Mouse (Mus musculus): ENCODE results near the gene Dgat2. TPM values are rescaled to one million over a fixed set of nuclear protein-coding genes. Genes with fewer than 3 reads are reported as not detected.

The Dgat2 gene
- polyA plus RNA-seq, 1 experiment from 2014 or later: 14.1 TPM

DNA sequence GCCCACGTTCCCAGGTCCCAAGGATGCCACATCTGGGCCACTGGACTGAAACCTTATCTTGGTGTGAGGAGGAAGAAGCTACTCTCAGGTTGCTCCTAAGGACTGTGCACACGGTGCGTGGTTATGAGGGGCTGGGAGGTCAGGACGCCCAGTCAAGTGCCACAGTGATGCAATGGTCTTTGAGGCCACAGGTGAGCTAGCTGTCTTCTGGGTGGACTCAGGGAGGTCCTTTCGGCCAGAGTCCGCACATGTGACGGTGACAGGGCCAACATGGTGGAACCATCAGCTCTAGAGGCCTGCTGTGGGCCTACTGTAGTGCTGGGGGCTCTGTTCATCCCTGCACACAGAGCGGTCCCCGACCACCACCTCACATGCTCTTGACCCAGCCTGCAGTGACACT lies 6.9 kb downstream of the Dgat2 start:
- no peak overlapping the region for H3K27ac ChIP-seq
- no peaks in the 10 kb centered on the region for H3K36me3 ChIP-seq
- no peaks in the 10 kb centered on the region for H3K4me1 ChIP-seq (replicated peaks)
- ATAC-seq (ENCODE audit: insufficient number of reproducible peaks, insufficient read depth, low FRiP score, low TSS enrichment, low read depth): no peak
- no peak overlapping the region for H3K4me2 ChIP-seq
- 87% methylated on average over 9 of the region's 9 CpGs for WGBS
- H3K9ac ChIP-seq (replicated peaks): no peak overlapping the region
- H3K4me3 ChIP-seq (replicated peaks): no peak overlapping the region
- H3K27me3 ChIP-seq: no peaks in the 10 kb centered on the region; the same call in 1 of the 2 replicates
- H3K9me3 ChIP-seq: no peaks in the 10 kb centered on the region

- Histone ChIP-seq H3K9me3 (no peaks in the 10 kb centered on the region), H3K27me3 (no peaks in the 10 kb centered on the region), H3K36me3 (no peaks in the 10 kb centered on the region), H3K4me3 (replicated peaks) (no peak overlapping the region), H3K27ac (no peak overlapping the region), H3K4me1 (replicated peaks) (no peaks in the 10 kb centered on the region), H3K4me2 (no peak overlapping the region), H3K9ac (replicated peaks) (no peak overlapping the region)
- ATAC-seq (ENCODE audit: insufficient number of reproducible peaks, insufficient read depth, low FRiP score, low TSS enrichment, low read depth): no peak
- 72% methylated on average over 11 of the region's 11 CpGs for WGBS
These were observed 7.4 kb downstream of the Dgat2 start for GRCm38 (mm10) chr7:99175118-99175517.

GRCm38 (mm10) chr7:99174006-99174405 lies 8.5 kb downstream of the Dgat2 start:
- Histone ChIP-seq H3K9ac (replicated peaks) (no peak overlapping the region), H3K27ac (no peak overlapping the region), H3K9me3 (no peaks in the 10 kb centered on the region), H3K4me1 (replicated peaks) (no peaks in the 10 kb centered on the region), H3K27me3 (no peaks in the 10 kb centered on the region), H3K4me2 (no peak overlapping the region), H3K36me3 (no peaks in the 10 kb centered on the region), H3K4me3 (replicated peaks) (no peak overlapping the region)
- ATAC-seq (ENCODE audit: insufficient number of reproducible peaks, insufficient read depth, low FRiP score, low TSS enrichment, low read depth): no peak
- WGBS: 87% methylated on average over 4 of the region's 4 CpGs

- no peak overlapping the region for H3K4me2 ChIP-seq
- no peaks in the 10 kb centered on the region for H3K36me3 ChIP-seq
- no peak overlapping the region for H3K4me3 ChIP-seq (replicated peaks)
- no peaks in the 10 kb centered on the region for H3K9me3 ChIP-seq
- WGBS: 79% methylated on average over 6 of the region's 6 CpGs
- H3K27me3 ChIP-seq: no peaks in the 10 kb centered on the region
- 0 out of 2 replicates have a peak, but pooled peaks cover 3% of the 10 kb centered on the region for H3K4me1 ChIP-seq (replicated peaks)
- H3K9ac ChIP-seq (replicated peaks): no peak overlapping the region
- H3K27ac ChIP-seq: no peak overlapping the region
- ATAC-seq (ENCODE audit: insufficient number of reproducible peaks, insufficient read depth, low FRiP score, low TSS enrichment, low read depth): no peak
These were observed 9.6 kb downstream of the Dgat2 start for GRCm38 (mm10) chr7:99172898-99173297.

DNA sequence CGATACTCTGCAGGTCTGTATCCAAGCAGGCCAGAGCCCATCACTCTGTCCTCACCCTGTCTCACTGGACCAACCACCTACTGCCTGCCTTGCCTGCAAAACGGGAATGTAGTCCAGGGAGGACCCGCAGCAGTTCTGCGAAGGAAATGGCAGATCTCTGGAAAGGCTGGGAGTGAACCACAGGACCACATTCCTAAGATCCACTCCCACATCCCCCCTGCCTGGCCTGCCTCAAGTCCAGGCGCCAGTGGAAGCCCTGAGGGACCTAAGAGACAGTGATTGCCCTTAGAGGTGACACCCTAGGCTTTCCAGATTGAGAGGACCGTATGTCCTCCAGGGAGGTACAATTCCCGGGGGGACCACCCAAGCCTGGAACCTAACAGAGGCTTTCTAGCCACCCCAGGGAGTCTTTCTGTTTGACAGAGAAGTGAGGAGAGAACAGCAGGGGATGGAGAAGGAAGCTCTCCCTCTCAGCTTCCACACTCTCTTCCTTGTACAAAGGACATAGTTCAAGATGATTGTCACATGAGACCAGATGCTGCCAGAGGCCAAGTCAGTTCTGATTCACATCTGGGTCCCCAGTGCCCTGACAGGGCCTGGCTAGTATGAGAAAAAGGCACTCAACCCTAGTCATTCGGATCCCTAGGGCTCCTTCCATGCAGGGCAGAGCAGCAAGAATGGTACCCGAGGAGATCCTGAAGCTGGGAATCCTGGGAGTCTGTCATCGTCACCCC lies 10.6 kb downstream of the Dgat2 start:
- no peak overlapping the region for H3K4me2 ChIP-seq
- no peak for ATAC-seq (ENCODE audit: insufficient number of reproducible peaks, insufficient read depth, low FRiP score, low TSS enrichment, low read depth)
- H3K9ac ChIP-seq (replicated peaks): no peak overlapping the region
- no peak overlapping the region for H3K4me3 ChIP-seq (replicated peaks)
- no peaks in the 10 kb centered on the region for H3K9me3 ChIP-seq
- no peak overlapping the region for H3K27ac ChIP-seq
- H3K27me3 ChIP-seq: no peaks in the 10 kb centered on the region
- no peaks in the 10 kb centered on the region for H3K36me3 ChIP-seq
- WGBS: 62% methylated on average over 10 of the region's 10 CpGs
- 0 out of 2 replicates have a peak, but pooled peaks cover 4% of the 10 kb centered on the region for H3K4me1 ChIP-seq (replicated peaks)

GRCm38 (mm10) chr7:99170519-99170918 lies 12.0 kb downstream of the Dgat2 start:
- Histone ChIP-seq H3K4me2 (no peak overlapping the region), H3K4me3 (replicated peaks) (no peak overlapping the region), H3K4me1 (replicated peaks) (0 out of 2 replicates have a peak, but pooled peaks cover 4% of the 10 kb centered on the region), H3K9ac (replicated peaks) (no peak overlapping the region), H3K9me3 (no peaks in the 10 kb centered on the region), H3K27me3 (no peaks in the 10 kb centered on the region), H3K27ac (no peak overlapping the region), H3K36me3 (no peaks in the 10 kb centered on the region)
- 86% methylated on average over 6 of the region's 6 CpGs for WGBS
- ATAC-seq (ENCODE audit: insufficient number of reproducible peaks, insufficient read depth, low FRiP score, low TSS enrichment, low read depth): no peak

- H3K4me3 ChIP-seq (replicated peaks): no peak overlapping the region
- no peak overlapping the region for H3K9ac ChIP-seq (replicated peaks)
- no peak for ATAC-seq (ENCODE audit: insufficient number of reproducible peaks, insufficient read depth, low FRiP score, low TSS enrichment, low read depth)
- no peak overlapping the region for H3K4me2 ChIP-seq
- WGBS: 68% methylated on average over 9 of the region's 9 CpGs
- H3K27me3 ChIP-seq: no peaks in the 10 kb centered on the region
- H3K4me1 ChIP-seq (replicated peaks): 0 out of 2 replicates have a peak, but pooled peaks cover 4% of the 10 kb centered on the region
- no peak overlapping the region for H3K27ac ChIP-seq
- H3K36me3 ChIP-seq: no peaks in the 10 kb centered on the region
- no peaks in the 10 kb centered on the region for H3K9me3 ChIP-seq
These were observed 12.7 kb downstream of the Dgat2 start for GRCm38 (mm10) chr7:99169717-99170403.

GRCm38 (mm10) chr7:99168756-99169155 lies 13.8 kb downstream of the Dgat2 start:
- Histone ChIP-seq H3K27me3 (no peaks in the 10 kb centered on the region), H3K9me3 (no peaks in the 10 kb centered on the region), H3K27ac (no peak overlapping the region), H3K4me2 (no peak overlapping the region), H3K4me1 (replicated peaks) (0 out of 2 replicates have a peak, but pooled peaks cover 4% of the 10 kb centered on the region), H3K4me3 (replicated peaks) (no peak overlapping the region), H3K36me3 (no peaks in the 10 kb centered on the region), H3K9ac (replicated peaks) (no peak overlapping the region)
- 80% methylated on average over 6 of the region's 6 CpGs for WGBS
- ATAC-seq (ENCODE audit: insufficient number of reproducible peaks, insufficient read depth, low FRiP score, low TSS enrichment, low read depth): no peak

- H3K4me3 ChIP-seq (replicated peaks): no peak overlapping the region
- H3K27me3 ChIP-seq: no peaks in the 10 kb centered on the region
- H3K27ac ChIP-seq: no peak overlapping the region
- no peak overlapping the region for H3K4me2 ChIP-seq
- WGBS: 41% methylated on average over 5 of the region's 5 CpGs
- no peak for ATAC-seq (ENCODE audit: insufficient number of reproducible peaks, insufficient read depth, low FRiP score, low TSS enrichment, low read depth)
- H3K9me3 ChIP-seq: no peaks in the 10 kb centered on the region
- H3K9ac ChIP-seq (replicated peaks): no peak overlapping the region
- H3K4me1 ChIP-seq (replicated peaks): 0 out of 2 replicates have a peak, but pooled peaks cover 4% of the 10 kb centered on the region
- H3K36me3 ChIP-seq: no peaks in the 10 kb centered on the region
These were observed 14.6 kb downstream of the Dgat2 start for GRCm38 (mm10) chr7:99167939-99168338.

GRCm38 (mm10) chr7:99166159-99166558 lies 16.4 kb downstream of the Dgat2 start:
- Histone ChIP-seq H3K9ac (replicated peaks) (no peak overlapping the region), H3K36me3 (no peaks in the 10 kb centered on the region), H3K27me3 (no peaks in the 10 kb centered on the region), H3K4me2 (no peak overlapping the region), H3K4me1 (replicated peaks) (0 out of 2 replicates have a peak, but pooled peaks cover 4% of the 10 kb centered on the region), H3K9me3 (no peaks in the 10 kb centered on the region), H3K27ac (no peak overlapping the region), H3K4me3 (replicated peaks) (no peak overlapping the region)
- no peak for ATAC-seq (ENCODE audit: insufficient number of reproducible peaks, insufficient read depth, low FRiP score, low TSS enrichment, low read depth)
- 73% methylated on average over 8 of the region's 8 CpGs for WGBS

DNA sequence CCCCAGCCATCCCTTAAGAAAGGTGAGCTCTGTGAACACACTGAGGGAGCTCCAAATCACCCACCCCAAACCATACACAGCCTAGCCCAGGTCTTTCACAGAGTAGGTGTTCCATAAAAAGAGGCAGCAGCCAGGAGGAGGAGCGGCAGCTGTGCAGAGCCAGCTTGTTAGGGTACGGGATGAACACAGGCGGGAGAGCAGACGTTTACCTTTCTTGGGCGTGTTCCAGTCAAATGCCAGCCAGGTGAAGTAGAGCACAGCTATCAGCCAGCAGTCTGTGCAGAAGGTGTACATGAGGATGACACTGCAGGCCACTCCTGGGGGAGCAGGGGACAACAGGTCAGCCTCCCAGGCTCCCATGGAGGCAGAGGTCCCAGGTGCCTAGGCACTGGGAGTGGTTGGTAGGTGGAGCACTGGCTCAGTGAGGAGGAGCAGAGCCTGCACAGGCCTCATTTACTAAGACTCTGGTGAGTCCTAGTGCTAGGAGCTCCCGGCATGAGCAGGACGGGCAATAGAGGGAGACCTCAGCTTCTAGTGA lies 17.6 kb downstream of the Dgat2 start:
- Histone ChIP-seq H3K4me3 (replicated peaks) (no peak overlapping the region), H3K36me3 (no peaks in the 10 kb centered on the region), H3K9ac (replicated peaks) (no peak overlapping the region), H3K9me3 (no peaks in the 10 kb centered on the region), H3K27me3 (no peaks in the 10 kb centered on the region), H3K27ac (no peak overlapping the region), H3K4me2 (no peak overlapping the region), H3K4me1 (replicated peaks) (0 out of 2 replicates have a peak, but pooled peaks cover 4% of the 10 kb centered on the region)
- 72% methylated on average over 7 of the region's 7 CpGs for WGBS
- no peak for ATAC-seq (ENCODE audit: insufficient number of reproducible peaks, insufficient read depth, low FRiP score, low TSS enrichment, low read depth)

Measured in limb, embryonic 12.5 days (tissue).